Mouse (Mus musculus) large intestine, adult 2 months (tissue): Measurements from ENCODE around the gene Tpst1. TPM values are rescaled to one million over a fixed set of nuclear protein-coding genes. Genes with fewer than 3 reads are reported as not detected.

Experiments
- DNase-seq: peaks from one replicate; pipeline ENCODE4 v3.0.0-alpha.2; 2012; ENCODE audit warnings: low read depth, low spot score
- WGBS: fragments of 180-500 bp; shearing (Covaris S2); methylation state at CpG from one replicate; pipeline ENCODE4 v1.1.7; 2018; 5-methylcytosine and 5-hydroxymethylcytosine counted together
- polyA plus RNA-seq: library from polyadenylated mRNA; depleted of rRNA; stranded (reverse); fragments of >200 nt; gene quantifications from 2 replicates; pipeline ENCODE4 v1.2.3, GENCODE M21; 2012

Tpst1 gene
- polyA plus RNA-seq, 1 experiment = 6.9 TPM

GRCm38 (mm10) chr5:130051073-130051860 lies 21.9 kb upstream of the Tpst1 start:
- WGBS = 88% methylated on average over 15 of the region's 15 CpGs
- no peak for DNase-seq

GRCm38 (mm10) chr5:130052510-130052909 lies 20.6 kb upstream of the Tpst1 start:
- WGBS = 68% methylated on average over 5 of the region's 5 CpGs
- no peak for DNase-seq

- WGBS = 83% methylated on average over 6 of the region's 6 CpGs
- no peak for DNase-seq
Observed at GRCm38 (mm10) chr5:130052955-130053354, 20.2 kb upstream of the Tpst1 start.

GRCm38 (mm10) chr5:130055688-130056087 lies 17.4 kb upstream of the Tpst1 start:
- 91% methylated on average over 4 of the region's 4 CpGs for WGBS
- no peak for DNase-seq

GRCm38 (mm10) chr5:130056303-130056702 lies 16.8 kb upstream of the Tpst1 start:
- no peak for DNase-seq
- whole genome bisulfite sequencing = 91% methylated on average over 2 of the region's 2 CpGs

GRCm38 (mm10) chr5:130059413-130060328 lies 13.5 kb upstream of the Tpst1 start:
- DNase-seq = no peak
- WGBS = 70% methylated on average over 12 of the region's 12 CpGs

GRCm38 (mm10) chr5:130060329-130060665 lies 12.8 kb upstream of the Tpst1 start:
- 81% methylated on average over 4 of the region's 4 CpGs for WGBS
- no peak for DNase-seq

DNA sequence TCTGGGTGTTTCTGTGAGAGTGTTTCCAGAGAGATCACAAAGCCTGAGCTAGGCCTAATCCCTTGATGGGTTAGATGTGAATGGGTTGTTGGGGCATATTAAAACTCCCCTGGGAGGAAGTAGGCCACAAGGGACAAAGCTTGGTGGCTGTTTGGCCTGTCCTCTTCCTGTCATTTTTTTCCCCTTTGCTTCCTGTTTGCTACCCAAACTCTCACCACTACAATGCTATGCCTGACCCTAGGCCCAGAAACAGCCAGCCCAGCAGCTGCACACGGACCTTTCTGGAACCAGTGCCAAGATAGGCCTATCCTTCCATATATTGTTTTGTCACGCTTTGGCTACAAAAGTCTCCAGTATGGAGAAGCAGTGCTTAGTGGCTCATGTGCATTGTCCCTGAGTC lies 11.0 kb upstream of the Tpst1 start:
- WGBS = 54% methylated on average over 2 of the region's 2 CpGs
- no peak for DNase-seq

- WGBS = 60% methylated on average over 2 of the region's 2 CpGs
- DNase-seq = no peak
Observed at GRCm38 (mm10) chr5:130063760-130064159, 9.4 kb upstream of the Tpst1 start.

DNA sequence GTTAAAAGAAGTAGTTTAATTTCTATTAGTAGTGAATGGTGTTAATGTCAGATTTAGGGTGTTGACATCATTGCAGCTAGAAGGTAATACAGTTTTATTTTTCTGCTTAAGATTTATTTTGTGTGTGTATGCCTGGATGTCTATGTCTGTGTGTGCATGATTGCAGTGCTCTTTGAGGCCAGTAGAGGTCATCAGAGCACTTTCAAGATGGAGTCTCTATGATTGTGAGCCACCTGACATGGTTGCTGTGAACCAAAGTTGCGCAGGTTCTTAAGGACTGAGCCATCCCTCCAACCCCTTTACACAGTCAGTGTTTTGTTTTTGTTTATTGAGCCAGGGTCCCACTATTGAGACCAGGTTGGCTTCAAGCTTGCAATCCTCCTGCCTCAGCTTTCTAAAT lies 7.5 kb upstream of the Tpst1 start:
- WGBS = 90% methylated on average over 1 of the region's 1 CpGs
- no peak for DNase-seq

GRCm38 (mm10) chr5:130067841-130068264 lies 5.3 kb upstream of the Tpst1 start:
- WGBS = 55% methylated on average over 3 of the region's 3 CpGs
- DNase-seq = no peak

- WGBS = 41% methylated on average over 6 of the region's 6 CpGs
- no peak for DNase-seq
Observed at GRCm38 (mm10) chr5:130074491-130074890, 1.4 kb downstream of the Tpst1 start.

DNA sequence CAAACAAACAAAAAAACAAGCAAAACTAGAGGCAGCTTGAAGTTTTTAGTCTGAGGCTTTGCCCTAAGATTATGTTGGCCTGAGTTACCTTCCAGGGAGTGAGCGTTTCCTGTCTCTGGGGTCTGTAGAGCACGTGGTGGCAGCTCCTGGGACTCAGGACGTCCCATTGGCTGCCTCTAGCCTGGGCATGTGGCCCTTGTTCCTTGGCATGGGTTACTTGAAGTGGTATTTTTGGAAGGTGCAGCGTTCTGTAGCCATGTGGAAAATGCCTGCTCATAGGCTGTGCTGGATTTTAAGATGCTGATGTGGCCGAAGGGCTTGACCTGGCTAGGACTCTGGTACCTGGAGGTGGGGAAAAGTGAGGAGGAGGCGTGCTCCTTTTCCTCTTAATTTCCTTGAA lies 3.3 kb downstream of the Tpst1 start:
- DNase-seq = no peak
- 63% methylated on average over 6 of the region's 6 CpGs for WGBS

DNA sequence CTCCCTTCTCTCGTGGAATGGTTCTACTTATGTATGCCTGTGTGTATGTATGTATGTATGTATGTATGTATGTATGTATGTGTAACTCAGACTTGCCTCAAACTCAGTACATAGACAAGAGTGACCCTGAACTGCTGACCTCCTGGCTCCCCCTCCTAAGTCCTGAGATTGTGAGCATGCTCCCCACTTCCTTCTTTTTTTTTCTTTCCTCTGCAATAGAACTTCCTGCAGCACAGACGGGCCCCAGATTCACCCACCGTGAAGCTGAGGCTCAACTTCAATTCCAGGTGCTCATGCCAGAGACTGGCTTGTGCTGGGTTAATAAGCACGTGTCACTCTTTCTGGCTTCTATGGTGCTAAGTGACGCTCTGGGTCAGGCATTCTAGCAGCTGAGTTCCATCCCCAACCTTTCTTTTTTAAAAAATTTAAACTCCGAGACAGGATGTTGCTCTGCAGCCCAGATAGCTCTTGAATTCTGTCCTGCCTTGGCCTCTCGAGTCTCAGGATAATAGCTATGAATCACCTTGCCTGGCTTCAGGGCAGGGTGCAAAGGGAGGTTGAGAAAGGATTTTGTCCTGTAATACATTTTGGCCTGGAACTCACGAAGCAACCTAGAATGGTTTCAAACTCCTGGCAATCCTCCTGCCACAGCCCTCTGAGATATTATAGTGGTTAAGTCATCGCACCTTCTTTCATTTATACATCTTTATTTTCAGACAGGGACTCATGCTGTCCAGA lies 5.1 kb downstream of the Tpst1 start:
- no peak for DNase-seq
- 51% methylated on average over 9 of the region's 9 CpGs for WGBS

- no peak for DNase-seq
- WGBS = 40% methylated on average over 6 of the region's 6 CpGs
Observed at GRCm38 (mm10) chr5:130078834-130079156, 5.7 kb downstream of the Tpst1 start.

- 1% methylated on average over 81 of the region's 86 CpGs for WGBS
- peak; percentile 50 for DNase-seq
Observed at GRCm38 (mm10) chr5:130079202-130080050, 6.3 kb downstream of the Tpst1 start.

- no peak for DNase-seq
- WGBS = 78% methylated on average over 16 of the region's 16 CpGs
Observed at GRCm38 (mm10) chr5:130080051-130080681, 7.0 kb downstream of the Tpst1 start.

DNA sequence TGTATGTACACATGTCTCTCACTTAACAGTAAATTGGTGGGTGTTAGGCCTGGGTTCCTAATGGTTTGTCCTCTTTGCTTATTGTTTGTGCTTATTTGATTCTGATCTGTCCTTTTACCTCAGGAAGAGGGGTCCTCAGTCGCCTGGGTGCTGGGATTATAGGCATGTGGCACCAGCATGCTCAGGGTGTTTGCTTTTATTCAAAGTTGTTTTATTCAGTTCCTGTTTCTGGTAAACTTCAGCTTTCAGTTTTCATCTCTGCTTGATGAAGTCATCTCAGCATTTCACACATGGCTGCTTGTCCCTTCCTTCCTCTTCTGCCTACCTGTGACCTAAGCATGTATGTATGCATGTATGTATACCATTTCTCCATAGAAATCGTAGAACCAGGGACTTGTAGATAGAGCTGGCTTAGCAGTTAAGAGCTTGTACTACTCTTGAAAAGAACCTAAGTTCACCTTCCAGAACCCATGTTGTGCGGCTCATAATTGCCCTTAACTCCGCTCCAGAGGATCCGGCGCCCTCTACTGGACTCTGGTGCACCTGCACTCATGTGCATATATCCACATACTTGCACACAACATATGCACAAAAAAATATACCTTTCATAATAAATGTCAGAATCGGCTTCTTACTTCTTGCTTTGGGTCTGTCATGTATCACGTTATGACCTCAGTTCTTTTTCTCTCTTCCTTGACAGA lies 8.2 kb downstream of the Tpst1 start:
- WGBS = 94% methylated on average over 8 of the region's 8 CpGs
- no peak for DNase-seq
